Mouse (Mus musculus) urinary bladder, adult 2 months (tissue): ENCODE measurements at regions not wholly inside any gene's neighbourhood (a gene's known extent, or its start where the extent isn't known, plus 50 kb on each side); places are given as distances from the start of the nearest gene placed in this dataset.

Experiments
- DNase-seq: peaks from one replicate; pipeline ENCODE4 v3.0.0; 2022; ENCODE audit warnings: low spot score

- no peak for DNase-seq
Measured at GRCm38 (mm10) chr10:111111020-111111419, 53.5 kb upstream of the Osbpl8 start.

- DNase-seq: no peak
Measured at GRCm38 (mm10) chr10:111108658-111109633, 55.6 kb upstream of the Osbpl8 start.

- no peak for DNase-seq
Measured at GRCm38 (mm10) chr10:111107852-111108251, 56.7 kb upstream of the Osbpl8 start.

- no peak for DNase-seq
Measured at GRCm38 (mm10) chr10:111107387-111107786, 57.2 kb upstream of the Osbpl8 start.

GRCm38 (mm10) chr10:111106411-111106810, 58.1 kb upstream of the Osbpl8 start:
- DNase-seq: no peak

- DNase-seq: no peak
Measured at GRCm38 (mm10) chr10:111105662-111106061, 58.9 kb upstream of the Osbpl8 start.

- DNase-seq: no peak
Measured at GRCm38 (mm10) chr10:111103512-111103911, 61.0 kb upstream of the Osbpl8 start.

- DNase-seq: no peak
Measured at GRCm38 (mm10) chr10:111103086-111103485, 61.5 kb upstream of the Osbpl8 start.

GRCm38 (mm10) chr10:111101901-111102761, 62.4 kb upstream of the Osbpl8 start:
- no peak for DNase-seq

- peak; percentile 32 for DNase-seq
Measured at GRCm38 (mm10) chr10:111099812-111100464, 64.6 kb upstream of the Osbpl8 start.

- DNase-seq: no peak
Measured at GRCm38 (mm10) chr10:111099059-111099811, 65.3 kb upstream of the Osbpl8 start.

GRCm38 (mm10) chr10:111097245-111097644, 67.3 kb upstream of the Osbpl8 start:
- DNase-seq: no peak

GRCm38 (mm10) chr10:111096811-111097210, 67.7 kb upstream of the Osbpl8 start:
- DNase-seq: no peak

- no peak for DNase-seq
Measured at GRCm38 (mm10) chr10:111094405-111094804, 70.1 kb upstream of the Osbpl8 start.

- no peak for DNase-seq
Measured at GRCm38 (mm10) chr10:111089382-111089781, 75.2 kb upstream of the Osbpl8 start.

GRCm38 (mm10) chr10:111085561-111085960, 75.6 kb upstream of the Zdhhc17 start:
- no peak for DNase-seq

GRCm38 (mm10) chr10:111084267-111084780, 74.4 kb upstream of the Zdhhc17 start:
- no peak for DNase-seq

- DNase-seq: no peak
Measured at GRCm38 (mm10) chr10:111083861-111084260, 73.9 kb upstream of the Zdhhc17 start.

GRCm38 (mm10) chr10:111083338-111083737, 73.4 kb upstream of the Zdhhc17 start:
- no peak for DNase-seq

- no peak for DNase-seq
Measured at GRCm38 (mm10) chr10:111080322-111080721, 70.4 kb upstream of the Zdhhc17 start.

- DNase-seq: no peak
Measured at GRCm38 (mm10) chr10:111079051-111079450, 69.1 kb upstream of the Zdhhc17 start.
